Mouse (Mus musculus): ENCODE results near the gene Lad1.

GRCm38 (mm10) chr1:135793370-135794215 lies 24.8 kb upstream of the Lad1 start:
- TF ChIP-seq CTCF (IDR thresholded peaks at IDR 0.05; ENCODE audit: low read depth): no peak
- no peak for TF ChIP-seq EP300 (optimal IDR thresholded peaks at IDR 0.05)
